Mouse (Mus musculus) brown adipose tissue, adult 24 weeks (tissue): Measurements from ENCODE around the gene Pknox2. TPM values are rescaled to one million over a fixed set of nuclear protein-coding genes. Genes with fewer than 3 reads are reported as not detected.

ENCODE experiments used
- H3K27ac ChIP-seq: fragments of 200-500 bp; replicated peaks from 2 replicates; pipeline ENCODE4 v1.5.1; 2012; ENCODE audit warnings: low read depth, mild to moderate bottlenecking, low read length
- H3K4me1 ChIP-seq: fragments of 200-500 bp; 2 replicates; pipeline ENCODE4 v1.6.1; 2012; ENCODE audit warnings: low read length, mixed read lengths; ENCODE audit not compliant: control insufficient read depth, insufficient read depth, insufficient read length
- H3K4me3 ChIP-seq: fragments of 200-500 bp; 2 replicates; pipeline ENCODE4 v1.5.1; 2012; ENCODE audit warnings: low read depth, mild to moderate bottlenecking, low read length, moderate library complexity; ENCODE audit not compliant: insufficient read depth
- polyA plus RNA-seq: library from polyadenylated mRNA; stranded (reverse); fragments of >200 nt; gene quantifications from 2 replicates; pipeline ENCODE4 v1.2.4, GENCODE M21; 2012; ENCODE audit not compliant: missing spikeins, insufficient read depth, insufficient read length

Gene Pknox2
- polyA plus RNA-seq, 1 experiment = 1.7 TPM

GRCm38 (mm10) chr9:36868662-36869061, 278.5 kb downstream of the Pknox2 start:
- Histone ChIP-seq H3K27ac (no peak overlapping the region), H3K4me1 (no peaks in the 10 kb centered on the region), H3K4me3 (no peak overlapping the region)

- Histone ChIP-seq H3K27ac (no peak overlapping the region), H3K4me3 (no peak overlapping the region), H3K4me1 (no peaks in the 10 kb centered on the region)
Observed at GRCm38 (mm10) chr9:36864862-36865813, 282.1 kb downstream of the Pknox2 start.

GRCm38 (mm10) chr9:36863694-36864093, 283.5 kb downstream of the Pknox2 start:
- H3K4me3 ChIP-seq = no peak overlapping the region
- no peaks in the 10 kb centered on the region for H3K4me1 ChIP-seq
- no peak overlapping the region for H3K27ac ChIP-seq

- Histone ChIP-seq H3K4me3 (no peak overlapping the region), H3K27ac (no peak overlapping the region), H3K4me1 (peaks cover 4% of the 10 kb centered on the region; the same call in 1 of the 2 replicates)
Observed at GRCm38 (mm10) chr9:36862576-36862975, 284.6 kb downstream of the Pknox2 start.

- Histone ChIP-seq H3K27ac (no peak overlapping the region), H3K4me3 (no peak overlapping the region), H3K4me1 (peaks cover 7% of the 10 kb centered on the region; the same call in 1 of the 2 replicates)
Observed at GRCm38 (mm10) chr9:36858677-36859076, 288.5 kb downstream of the Pknox2 start.

- H3K27ac ChIP-seq = peak overlapping the region; percentile 41
Observed at GRCm38 (mm10) chr9:36857476-36858117, 289.6 kb downstream of the Pknox2 start.

GRCm38 (mm10) chr9:36856351-36856750, 290.9 kb downstream of the Pknox2 start:
- peaks cover 7% of the 10 kb centered on the region; the same call in 1 of the 2 replicates for H3K4me1 ChIP-seq
- H3K27ac ChIP-seq = peak overlapping the region; percentile 21; the same call in 1 of the 2 replicates
- H3K4me3 ChIP-seq = no peak overlapping the region

More at GRCm38 (mm10) chr9:36857476-36858117, 289.6 kb downstream of the Pknox2 start:
- H3K4me3 ChIP-seq = no peak overlapping the region
- peaks cover 7% of the 10 kb centered on the region; the same call in 1 of the 2 replicates for H3K4me1 ChIP-seq

GRCm38 (mm10) chr9:36852175-36852574, 295.0 kb downstream of the Pknox2 start:
- Histone ChIP-seq H3K4me1 (peaks cover 2% of the 10 kb centered on the region; the same call in 1 of the 2 replicates), H3K4me3 (no peak overlapping the region), H3K27ac (no peak overlapping the region)

GRCm38 (mm10) chr9:36850091-36850490, 297.1 kb downstream of the Pknox2 start:
- H3K27ac ChIP-seq = no peak overlapping the region
- no peak overlapping the region for H3K4me3 ChIP-seq
- no peaks in the 10 kb centered on the region; the same call in 1 of the 2 replicates for H3K4me1 ChIP-seq

- Histone ChIP-seq H3K27ac (no peak overlapping the region; the same call in 1 of the 2 replicates), H3K4me1 (no peaks in the 10 kb centered on the region; the same call in 1 of the 2 replicates), H3K4me3 (no peak overlapping the region)
Observed at GRCm38 (mm10) chr9:36848661-36849060, 298.5 kb downstream of the Pknox2 start.

- H3K27ac ChIP-seq = no peak overlapping the region
- no peaks in the 10 kb centered on the region; the same call in 1 of the 2 replicates for H3K4me1 ChIP-seq
- no peak overlapping the region for H3K4me3 ChIP-seq
Observed at GRCm38 (mm10) chr9:36846346-36846745, 300.9 kb downstream of the Pknox2 start.

Other genes with a start within 250 kb of the Pknox2 start
- 7.1 and 7.5 TPM in 2 replicates for gene Tmem218, start 60.8 kb upstream of the Pknox2 start, polyA plus RNA-seq
- gene Slc37a2, start 108.3 kb upstream of the Pknox2 start, polyA plus RNA-seq = 1.1 and 1.2 TPM in 2 replicates
- 1.4 and 1.5 TPM in 2 replicates for gene Ccdc15, start 201.0 kb upstream of the Pknox2 start, polyA plus RNA-seq
- gene Hepacam, start 219.9 kb upstream of the Pknox2 start, polyA plus RNA-seq = not detected in 2 replicates